Mouse (Mus musculus): ENCODE results near the gene Rnf41. TPM values are rescaled to one million over a fixed set of nuclear protein-coding genes. Genes with fewer than 3 reads are reported as not detected.

Gene Rnf41
- polyA plus RNA-seq, 1 experiment from 2014 or later = 35.6 TPM

- Histone ChIP-seq H3K9me3 (ENCODE audit: control insufficient read depth, low read length) (no peaks in the 10 kb centered on the region), H3K4me3 (ENCODE audit: low read length) (no peak overlapping the region), H3K9ac (ENCODE audit: low read depth, low read length) (no peak overlapping the region), H3K36me3 (ENCODE audit: control insufficient read depth, insufficient read depth, low read length) (peaks cover 67% of the 10 kb centered on the region), H3K4me1 (ENCODE audit: control insufficient read depth, insufficient read depth, low read length) (peaks cover 18% of the 10 kb centered on the region), H3K4me2 (replicated peaks; ENCODE audit: low read depth, low read length) (no peak overlapping the region), H3K27ac (ENCODE audit: low read depth, low read length) (no peak overlapping the region), H3K27me3 (ENCODE audit: control insufficient read depth, insufficient read depth, low read length) (no peaks in the 10 kb centered on the region)
- WGBS = 64% methylated on average over 4 of the region's 4 CpGs
- no peak for ATAC-seq (ENCODE audit: low FRiP score, low TSS enrichment)
Observed at GRCm38 (mm10) chr10:128489785-128490184, 78.3 kb downstream of the Rnf41 start.

GRCm38 (mm10) chr10:128490232-128490631, 78.8 kb downstream of the Rnf41 start:
- Histone ChIP-seq H3K4me2 (replicated peaks; ENCODE audit: low read depth, low read length) (no peak overlapping the region), H3K9ac (ENCODE audit: low read depth, low read length) (no peak overlapping the region), H3K9me3 (ENCODE audit: control insufficient read depth, low read length) (no peaks in the 10 kb centered on the region), H3K4me3 (ENCODE audit: low read length) (no peak overlapping the region), H3K27ac (ENCODE audit: low read depth, low read length) (no peak overlapping the region), H3K27me3 (ENCODE audit: control insufficient read depth, insufficient read depth, low read length) (no peaks in the 10 kb centered on the region), H3K4me1 (ENCODE audit: control insufficient read depth, insufficient read depth, low read length) (peaks cover 22% of the 10 kb centered on the region), H3K36me3 (ENCODE audit: control insufficient read depth, insufficient read depth, low read length) (peaks cover 64% of the 10 kb centered on the region)
- no peak for ATAC-seq (ENCODE audit: low FRiP score, low TSS enrichment)
- WGBS = 61% methylated on average over 5 of the region's 5 CpGs

- Histone ChIP-seq H3K4me2 (replicated peaks; ENCODE audit: low read depth, low read length) (no peak overlapping the region; the same call in 1 of the 2 replicates), H3K9ac (ENCODE audit: low read depth, low read length) (no peak overlapping the region), H3K27me3 (ENCODE audit: control insufficient read depth, insufficient read depth, low read length) (no peaks in the 10 kb centered on the region), H3K27ac (ENCODE audit: low read depth, low read length) (no peak overlapping the region), H3K4me3 (ENCODE audit: low read length) (peak overlapping the region; percentile 80; the same call in 1 of the 2 replicates), H3K4me1 (ENCODE audit: control insufficient read depth, insufficient read depth, low read length) (peaks cover 22% of the 10 kb centered on the region), H3K36me3 (ENCODE audit: control insufficient read depth, insufficient read depth, low read length) (peaks cover 57% of the 10 kb centered on the region), H3K9me3 (ENCODE audit: control insufficient read depth, low read length) (no peaks in the 10 kb centered on the region)
- no peak for ATAC-seq (ENCODE audit: low FRiP score, low TSS enrichment)
- WGBS = 46% methylated on average over 5 of the region's 5 CpGs
Observed at GRCm38 (mm10) chr10:128490912-128491311, 79.5 kb downstream of the Rnf41 start.

Small RNA genes lying within 50 kb of the gene (microRNA-seq; reads per million reads assigned to microRNA genes)
- gene Gm25361 (not detected), gene Gm26308 (not detected), gene Mir6914 (not detected), gene Mir6915 (1.7 reads per million), gene Mir8105 (not detected)

Other genes with a start within 250 kb of the Rnf41 start
- gene Rbms2, start 231.4 kb upstream of the Rnf41 start, polyA plus RNA-seq (2014; fragmentation: Nextera tagmentation; extraction: Ambion mirVana) = 35.6 and 36.0 TPM in 2 replicates
- 0.89 and 1.1 TPM in 2 replicates for gene Gls2, start 217.2 kb upstream of the Rnf41 start, polyA plus RNA-seq (2014; fragmentation: Nextera tagmentation; extraction: Ambion mirVana)
- gene Spryd4, start 199.8 kb upstream of the Rnf41 start, polyA plus RNA-seq (2014; fragmentation: Nextera tagmentation; extraction: Ambion mirVana) = 31.1 and 34.8 TPM in 2 replicates
- gene Mip, start 185.8 kb upstream of the Rnf41 start, polyA plus RNA-seq (2014; fragmentation: Nextera tagmentation; extraction: Ambion mirVana) = not detected in 2 replicates
- gene Timeless, start 179.6 kb upstream of the Rnf41 start, polyA plus RNA-seq (2014; fragmentation: Nextera tagmentation; extraction: Ambion mirVana) = 47.8 and 68.2 TPM in 2 replicates
- 0.29 and 0.70 TPM in 2 replicates for gene Apon, start 157.6 kb upstream of the Rnf41 start, polyA plus RNA-seq (2014; fragmentation: Nextera tagmentation; extraction: Ambion mirVana)
- gene Apof, start 143.0 kb upstream of the Rnf41 start, polyA plus RNA-seq (2014; fragmentation: Nextera tagmentation; extraction: Ambion mirVana) = not detected in 2 replicates
- 8.4 and 11.8 TPM in 2 replicates for gene Stat2, start 141.1 kb upstream of the Rnf41 start, polyA plus RNA-seq (2014; fragmentation: Nextera tagmentation; extraction: Ambion mirVana)
- 0.24 and 0.29 TPM in 2 replicates for gene Il23a, start 112.9 kb upstream of the Rnf41 start, polyA plus RNA-seq (2014; fragmentation: Nextera tagmentation; extraction: Ambion mirVana)
- 32.6 and 44.0 TPM in 2 replicates for gene Pan2, start 108.3 kb upstream of the Rnf41 start, polyA plus RNA-seq (2014; fragmentation: Nextera tagmentation; extraction: Ambion mirVana)
- gene Cnpy2, start 89.2 kb upstream of the Rnf41 start, polyA plus RNA-seq (2014; fragmentation: Nextera tagmentation; extraction: Ambion mirVana) = 347 and 389 TPM in 2 replicates
- 135 and 225 TPM in 2 replicates for gene Cs, start 73.9 kb upstream of the Rnf41 start, polyA plus RNA-seq (2014; fragmentation: Nextera tagmentation; extraction: Ambion mirVana)
- gene Coq10a, start 42.7 kb upstream of the Rnf41 start, polyA plus RNA-seq (2014; fragmentation: Nextera tagmentation; extraction: Ambion mirVana) = 15.5 and 18.6 TPM in 2 replicates
- gene Ankrd52, start 34.5 kb upstream of the Rnf41 start, polyA plus RNA-seq (2014; fragmentation: Nextera tagmentation; extraction: Ambion mirVana) = 12.7 and 19.3 TPM in 2 replicates
- 15.1 and 22.6 TPM in 2 replicates for gene Slc39a5, start 10.4 kb upstream of the Rnf41 start, polyA plus RNA-seq (2014; fragmentation: Nextera tagmentation; extraction: Ambion mirVana)
- 87.8 and 103 TPM in 2 replicates for gene Nabp2, start 165 bp upstream of the Rnf41 start, polyA plus RNA-seq (2014; fragmentation: Nextera tagmentation; extraction: Ambion mirVana)
- gene Smarcc2, start 47.6 kb downstream of the Rnf41 start, polyA plus RNA-seq (2014; fragmentation: Nextera tagmentation; extraction: Ambion mirVana) = 64.8 and 96.7 TPM in 2 replicates
- gene Myl6, start 82.5 kb downstream of the Rnf41 start, polyA plus RNA-seq (2014; fragmentation: Nextera tagmentation; extraction: Ambion mirVana) = 921 and 980 TPM in 2 replicates
- 3.2 and 3.5 TPM in 2 replicates for gene Myl6b, start 87.0 kb downstream of the Rnf41 start, polyA plus RNA-seq (2014; fragmentation: Nextera tagmentation; extraction: Ambion mirVana)
- gene Esyt1, start 114.2 kb downstream of the Rnf41 start, polyA plus RNA-seq (2014; fragmentation: Nextera tagmentation; extraction: Ambion mirVana) = 9.9 and 16.1 TPM in 2 replicates
- gene Zc3h10, start 136.1 kb downstream of the Rnf41 start, polyA plus RNA-seq (2014; fragmentation: Nextera tagmentation; extraction: Ambion mirVana) = 11.3 and 13.5 TPM in 2 replicates
- gene Rpl41, start 137.6 kb downstream of the Rnf41 start, polyA plus RNA-seq (2014; fragmentation: Nextera tagmentation; extraction: Ambion mirVana) = 4,683 and 5,796 TPM in 2 replicates
- 237 and 254 TPM in 2 replicates for gene Pa2g4, start 154.3 kb downstream of the Rnf41 start, polyA plus RNA-seq (2014; fragmentation: Nextera tagmentation; extraction: Ambion mirVana)
- 5.1 and 11.8 TPM in 2 replicates for gene Erbb3, start 178.0 kb downstream of the Rnf41 start, polyA plus RNA-seq (2014; fragmentation: Nextera tagmentation; extraction: Ambion mirVana)
- gene Rps26, start 215.1 kb downstream of the Rnf41 start, polyA plus RNA-seq (2014; fragmentation: Nextera tagmentation; extraction: Ambion mirVana) = 1,019 and 1,352 TPM in 2 replicates
- gene Ikzf4, start 234.3 kb downstream of the Rnf41 start, polyA plus RNA-seq (2014; fragmentation: Nextera tagmentation; extraction: Ambion mirVana) = 1.8 and 2.8 TPM in 2 replicates